Mouse (Mus musculus) olfactory bulb, adult 2 months (tissue): Measurements from ENCODE around the gene Cdc34b. TPM values are rescaled to one million over a fixed set of nuclear protein-coding genes. Genes with fewer than 3 reads are reported as not detected.

Experiments used
- H3K27ac ChIP-seq: fragments of 200-500 bp; 2 replicates; pipeline ENCODE4 v1.5.1; 2012; ENCODE audit warnings: low read depth, low read length; ENCODE audit not compliant: insufficient read depth
- H3K4me1 ChIP-seq: fragments of 200-500 bp; 2 replicates; pipeline ENCODE4 v1.6.1; 2012; ENCODE audit warnings: low read length; ENCODE audit not compliant: control insufficient read depth, insufficient read depth
- H3K4me3 ChIP-seq: fragments of 200-500 bp; 2 replicates; pipeline ENCODE4 v1.5.1; 2012; ENCODE audit warnings: mild to moderate bottlenecking, low read depth, low read length, moderate library complexity; ENCODE audit not compliant: insufficient read depth
- CTCF ChIP-seq: fragments of 200-500 bp; IDR thresholded peaks from 2 replicates; pipeline ENCODE4 v1.5.1; 2012; ENCODE audit warnings: low read depth, mild to moderate bottlenecking, low read length, moderate library complexity; ENCODE audit not compliant: insufficient read depth
- POLR2A ChIP-seq: fragments of 200-500 bp; IDR thresholded peaks from 2 replicates; pipeline ENCODE4 v1.6.1; 2012; ENCODE audit warnings: mild to moderate bottlenecking, low read depth, low read length, moderate library complexity; ENCODE audit not compliant: insufficient read depth
- WGBS: fragments of 180-500 bp; shearing (Covaris S2); methylation state at CpG from one replicate; pipeline ENCODE4 v1.1.7; 2018; 5-methylcytosine and 5-hydroxymethylcytosine counted together
- polyA plus RNA-seq: library from polyadenylated mRNA; stranded (reverse); fragments of >200 nt; gene quantifications from 2 replicates; pipeline ENCODE4 v1.2.4, GENCODE M21; 2012; ENCODE audit warnings: low replicate concordance; ENCODE audit not compliant: missing spikeins, insufficient read depth, insufficient read length

The Cdc34b gene
- polyA plus RNA-seq, 1 experiment: not detected

- no peaks in the 10 kb centered on the region for H3K4me1 ChIP-seq
- WGBS: 27% methylated on average over 5 of the region's 5 CpGs
- no peak overlapping the region for H3K27ac ChIP-seq
- TF ChIP-seq CTCF (no peak), POLR2A (no peak)
- no peak overlapping the region for H3K4me3 ChIP-seq
Measured at GRCm38 (mm10) chr11:94730261-94730660, 11.3 kb upstream of the Cdc34b start.

GRCm38 (mm10) chr11:94731229-94731628 lies 10.4 kb upstream of the Cdc34b start:
- 82% methylated on average over 12 of the region's 12 CpGs for WGBS
- no peaks in the 10 kb centered on the region for H3K4me1 ChIP-seq
- no peak overlapping the region for H3K27ac ChIP-seq
- H3K4me3 ChIP-seq: no peak overlapping the region
- TF ChIP-seq POLR2A: no peak
- no peak for TF ChIP-seq CTCF

DNA sequence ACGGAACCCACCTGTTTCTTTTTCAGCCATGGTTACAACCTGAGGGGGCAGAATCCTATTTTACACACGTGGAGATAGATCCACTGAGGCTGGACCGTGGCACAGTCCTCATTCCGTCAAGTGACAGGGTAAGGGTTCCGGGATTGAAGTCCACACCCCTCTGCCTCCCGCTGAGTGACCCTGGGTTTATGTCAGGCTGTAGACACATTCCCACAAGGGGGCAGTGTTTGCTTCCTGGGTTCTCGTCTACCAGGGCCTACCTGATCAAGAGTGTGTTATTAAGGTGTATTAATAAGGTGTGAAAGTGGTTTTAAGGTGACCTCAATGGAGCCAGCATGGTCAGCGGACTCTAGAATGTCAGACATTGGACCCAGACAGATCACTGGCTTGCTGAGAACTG lies 8.8 kb upstream of the Cdc34b start:
- TF ChIP-seq CTCF: no peak
- TF ChIP-seq POLR2A: no peak
- no peak overlapping the region for H3K4me3 ChIP-seq
- H3K27ac ChIP-seq: no peak overlapping the region
- 54% methylated on average over 8 of the region's 8 CpGs for WGBS
- no peaks in the 10 kb centered on the region for H3K4me1 ChIP-seq

DNA sequence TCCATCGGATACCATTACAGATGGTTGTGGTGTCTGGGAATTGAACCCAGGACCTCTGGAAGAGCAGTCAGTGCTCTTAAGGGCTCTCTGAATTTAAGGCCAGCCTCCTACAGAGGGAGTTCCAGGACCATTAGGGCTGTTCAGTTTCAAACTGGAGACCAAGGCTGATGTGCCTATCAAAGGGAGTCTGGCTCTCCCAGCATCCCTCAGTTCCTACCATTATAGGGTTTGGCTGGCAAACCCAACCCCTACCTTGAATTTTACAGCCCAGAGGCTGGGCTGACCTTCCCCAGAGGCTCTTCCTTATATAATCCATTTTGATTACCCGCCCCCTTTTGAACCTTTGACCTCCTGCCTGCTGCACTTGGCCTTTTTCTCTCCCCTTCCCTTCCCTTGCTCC lies 5.8 kb upstream of the Cdc34b start:
- 81% methylated on average over 2 of the region's 2 CpGs for WGBS
- Histone ChIP-seq H3K27ac (no peak overlapping the region), H3K4me1 (no peaks in the 10 kb centered on the region), H3K4me3 (no peak overlapping the region)
- TF ChIP-seq POLR2A (no peak), CTCF (no peak)

GRCm38 (mm10) chr11:94752946-94753713 lies 11.5 kb downstream of the Cdc34b start:
- TF ChIP-seq POLR2A: no peak
- TF ChIP-seq CTCF: no peak
- WGBS: 71% methylated on average over 2 of the region's 2 CpGs
- no peak overlapping the region for H3K27ac ChIP-seq
- H3K4me3 ChIP-seq: no peak overlapping the region
- no peaks in the 10 kb centered on the region for H3K4me1 ChIP-seq

DNA sequence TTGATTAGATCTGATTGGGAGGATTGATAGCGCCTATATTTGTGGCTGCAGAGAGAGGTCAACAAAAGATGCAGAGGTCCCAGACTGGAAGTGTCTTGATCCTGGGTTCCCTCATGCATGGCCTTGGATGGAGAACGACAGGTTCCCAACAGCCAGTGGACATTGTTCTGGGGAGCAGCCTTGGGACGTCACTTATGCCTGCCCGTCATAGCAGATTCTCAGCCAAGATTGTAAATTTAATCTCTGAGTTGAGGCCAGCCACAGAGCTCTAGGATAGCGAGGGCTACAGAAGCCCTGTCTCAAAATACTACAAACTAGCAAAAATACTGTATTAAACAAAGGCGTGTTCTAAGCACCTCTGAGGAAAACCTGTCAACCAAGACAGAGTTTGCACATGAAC lies 18.3 kb downstream of the Cdc34b start:
- no peak overlapping the region for H3K4me3 ChIP-seq
- H3K27ac ChIP-seq: no peak overlapping the region
- H3K4me1 ChIP-seq: no peaks in the 10 kb centered on the region
- TF ChIP-seq POLR2A: no peak
- no peak for TF ChIP-seq CTCF
- 88% methylated on average over 6 of the region's 6 CpGs for WGBS

DNA sequence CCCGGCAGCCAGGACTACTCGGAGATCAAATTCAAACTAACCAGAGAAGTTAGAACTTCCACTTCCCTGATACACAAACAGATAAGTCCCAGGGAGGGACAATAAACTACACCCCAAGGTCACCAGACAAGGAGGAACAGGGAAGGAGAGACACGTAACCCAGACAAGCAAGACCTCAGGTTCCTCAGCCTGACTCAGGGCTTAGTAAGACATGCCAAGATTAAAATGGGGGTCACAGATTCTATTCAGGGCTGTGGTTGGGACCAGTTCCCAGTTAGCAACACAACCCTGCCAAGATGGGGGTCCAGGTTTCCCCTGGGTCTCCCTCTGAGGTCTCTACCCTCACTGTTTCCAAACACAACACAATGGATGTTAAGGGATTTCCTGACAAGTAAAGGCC lies 18.8 kb downstream of the Cdc34b start:
- H3K27ac ChIP-seq: no peak overlapping the region
- no peaks in the 10 kb centered on the region for H3K4me1 ChIP-seq
- no peak for TF ChIP-seq POLR2A
- no peak for TF ChIP-seq CTCF
- H3K4me3 ChIP-seq: no peak overlapping the region
- 83% methylated on average over 3 of the region's 3 CpGs for WGBS

GRCm38 (mm10) chr11:94760799-94761198 lies 19.2 kb downstream of the Cdc34b start:
- Histone ChIP-seq H3K4me3 (no peak overlapping the region), H3K4me1 (no peaks in the 10 kb centered on the region), H3K27ac (no peak overlapping the region)
- 73% methylated on average over 7 of the region's 7 CpGs for whole genome bisulfite sequencing
- no peak for TF ChIP-seq CTCF
- TF ChIP-seq POLR2A: no peak

DNA sequence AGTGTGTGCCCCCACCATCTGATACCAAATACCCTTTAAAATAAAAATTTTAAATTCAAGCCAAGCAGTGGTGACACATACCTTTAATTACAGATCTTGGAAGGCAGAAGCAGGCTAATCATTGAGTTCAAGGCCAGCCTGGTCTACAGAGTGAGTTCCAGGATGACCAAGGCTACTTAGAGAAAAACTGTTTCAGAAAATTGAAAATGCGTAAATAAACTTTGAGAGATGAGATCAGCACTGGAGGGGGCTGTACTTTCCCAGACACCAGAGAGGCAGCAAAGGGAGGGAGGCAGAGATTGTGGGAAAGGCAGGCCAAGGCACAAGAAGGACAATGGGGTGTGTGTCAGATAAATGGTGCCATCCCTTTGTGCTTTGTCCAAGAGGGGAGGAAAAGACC lies 20.7 kb downstream of the Cdc34b start:
- no peaks in the 10 kb centered on the region for H3K4me1 ChIP-seq
- no peak overlapping the region for H3K27ac ChIP-seq
- WGBS: 91% methylated on average over 1 of the region's 1 CpGs
- H3K4me3 ChIP-seq: no peak overlapping the region
- TF ChIP-seq POLR2A (no peak), CTCF (no peak)

GRCm38 (mm10) chr11:94762775-94763174 lies 21.2 kb downstream of the Cdc34b start:
- WGBS: 45% methylated on average over 6 of the region's 6 CpGs
- TF ChIP-seq CTCF (no peak), POLR2A (no peak)
- H3K27ac ChIP-seq: no peak overlapping the region
- H3K4me3 ChIP-seq: no peak overlapping the region
- H3K4me1 ChIP-seq: no peaks in the 10 kb centered on the region

- Histone ChIP-seq H3K4me1 (no peaks in the 10 kb centered on the region), H3K27ac (no peak overlapping the region), H3K4me3 (no peak overlapping the region)
- TF ChIP-seq CTCF (no peak), POLR2A (no peak)
- 92% methylated on average over 2 of the region's 2 CpGs for WGBS
Measured at GRCm38 (mm10) chr11:94767241-94767640, 25.7 kb downstream of the Cdc34b start.
